Mouse (Mus musculus) left cerebral cortex, postnatal 36 days (tissue): ENCODE data around the gene Bmper. TPM values are rescaled to one million over a fixed set of nuclear protein-coding genes. Genes with fewer than 3 reads are reported as not detected.

ENCODE experiments used
- DNase-seq, 2 experiments: peaks; one replicate each; pipeline ENCODE4 v3.0.0; 2021 to 2022; ENCODE audit warnings: low spot score in 2 of 2, mixed read lengths in 1 of 2
- intact Hi-C: fragments of 180-260 bp; cut with DNase I; formaldehyde crosslinking; loops from one replicate; pipeline ENCODE4 v1.15.1; 2025
- total RNA-seq, 2 experiments: library from RNA; stranded (reverse); gene quantifications; 2 replicates each; pipeline ENCODE4 v1.2.3; 2021

The Bmper gene
- total RNA-seq, 2 experiments from 2014 or later, result 6.4 to 9.8 TPM

DNA sequence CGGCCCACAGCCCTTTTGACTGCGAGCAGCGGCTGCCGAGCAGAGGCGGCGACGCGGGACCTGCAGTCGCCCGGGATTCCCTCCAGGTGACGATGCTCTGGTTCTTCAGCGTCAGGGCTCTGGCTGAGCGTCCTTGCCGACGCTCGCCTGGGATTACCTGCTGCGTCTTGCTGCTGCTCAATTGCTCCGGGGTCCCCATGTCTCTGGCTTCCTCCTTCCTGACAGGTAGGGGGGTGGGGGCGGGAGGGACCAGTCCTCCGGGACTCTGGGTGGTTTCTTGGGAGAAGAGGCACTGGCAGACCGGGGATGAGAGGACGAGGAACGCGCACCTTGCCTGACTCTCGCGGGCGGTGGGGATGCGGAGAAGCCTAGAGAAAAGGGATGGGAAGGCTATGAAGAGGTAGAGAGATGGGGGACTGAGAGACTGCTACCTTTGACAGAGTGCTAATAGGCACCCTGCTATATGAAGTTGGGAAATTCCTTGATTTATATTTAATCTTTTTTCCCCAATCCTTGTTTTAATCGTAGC, 737 bp downstream of the Bmper start:
- peak in 1 of 2 experiments; percentile 36 for DNase-seq
- intact Hi-C loops, result no loop called here

DNA sequence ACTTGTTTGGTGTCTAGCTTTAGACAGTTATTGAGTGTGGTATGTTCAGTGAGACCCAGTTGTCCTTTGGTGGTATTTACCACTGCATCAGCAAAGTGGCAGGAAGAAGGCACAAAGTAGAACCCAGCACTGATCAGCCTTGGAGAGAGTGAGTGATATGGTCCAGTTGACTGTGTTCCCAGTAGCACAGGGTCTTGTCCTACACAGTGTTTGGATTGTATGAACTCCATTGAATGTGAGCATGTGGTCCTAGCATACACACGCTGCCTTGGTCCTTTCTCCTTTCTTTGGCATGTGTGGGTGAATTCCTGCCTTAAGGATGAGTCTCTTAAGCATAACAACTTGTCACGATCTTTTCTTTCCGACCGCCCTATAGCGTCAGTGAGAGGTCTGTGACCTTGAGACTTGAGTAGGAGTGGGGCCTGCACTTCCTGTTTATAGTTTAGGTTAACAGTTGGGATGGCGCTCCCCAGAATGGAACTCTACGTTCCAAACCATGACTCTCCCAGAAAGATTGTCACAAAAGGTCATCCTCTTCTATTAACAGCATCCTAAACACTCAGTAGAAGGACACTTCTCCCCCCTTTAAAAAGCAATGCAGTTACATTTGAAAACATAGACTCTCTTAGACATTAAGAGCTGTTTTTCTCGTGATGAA, 10.7 kb downstream of the Bmper start:
- DNase-seq, result no peak
- intact Hi-C loops, result no loop called here

DNA sequence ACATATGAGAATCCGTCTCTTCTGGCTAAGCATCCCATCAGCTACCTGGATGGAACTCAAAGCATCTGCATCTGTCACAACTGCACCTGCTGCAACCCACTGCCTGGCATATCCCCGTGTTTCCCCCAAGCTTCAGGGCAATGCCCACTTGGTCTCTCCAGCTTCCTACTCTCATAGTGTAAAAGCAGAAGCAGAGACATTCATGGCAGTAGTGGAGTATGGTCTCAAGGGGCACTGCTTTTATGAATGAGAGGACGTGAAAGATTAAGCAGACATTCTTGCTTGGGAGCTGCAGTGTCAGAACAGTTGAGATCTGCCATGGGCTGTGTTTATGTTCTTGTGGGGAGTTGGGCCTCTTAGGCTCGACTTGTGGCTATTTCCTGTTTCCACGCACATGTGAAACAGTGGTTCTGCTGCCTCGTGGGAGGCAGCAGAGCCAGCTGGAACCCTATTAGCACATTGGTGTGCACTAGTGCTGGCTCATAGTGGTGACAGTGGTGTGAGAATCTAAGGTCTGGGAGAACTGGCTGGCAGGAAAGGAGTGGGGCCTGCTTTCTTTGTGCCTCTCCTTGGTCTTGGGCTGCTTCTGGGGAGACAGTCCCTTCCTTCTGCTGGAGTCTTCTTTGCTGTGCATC, 12.6 kb downstream of the Bmper start:
- no peak for DNase-seq
- intact Hi-C loops, result no loop called here

DNA sequence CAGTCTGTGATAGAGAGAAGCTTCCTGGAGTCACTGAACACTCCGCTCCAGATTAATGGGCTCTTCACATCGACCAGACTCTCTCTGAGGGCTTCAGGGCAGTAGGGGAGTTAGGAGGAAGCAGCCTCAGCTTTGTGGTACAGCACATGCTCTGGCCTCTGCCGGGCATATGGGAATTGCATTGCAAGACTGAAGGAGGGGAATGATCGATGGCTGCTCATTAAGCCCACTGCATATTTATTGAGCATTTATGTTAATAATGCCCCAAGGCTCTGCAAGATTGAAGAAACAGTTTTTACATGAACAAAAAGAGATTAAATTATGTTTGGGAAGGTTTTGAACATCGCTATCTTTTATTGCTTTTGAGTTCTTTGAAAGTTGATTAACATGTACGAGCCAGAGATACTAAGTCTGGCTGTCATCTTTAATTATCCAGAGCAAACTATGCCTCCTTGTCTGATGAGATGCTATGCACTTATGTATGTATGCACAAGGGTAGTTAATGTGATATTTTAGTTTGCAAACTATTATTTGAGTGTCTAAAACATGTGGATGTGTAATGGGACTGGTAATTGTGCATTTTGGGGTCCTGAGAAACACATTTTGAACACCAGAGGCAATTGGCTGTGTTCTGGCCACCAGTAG, 13.9 kb downstream of the Bmper start:
- DNase-seq, result no peak
- intact Hi-C loops, result no loop called here

DNA sequence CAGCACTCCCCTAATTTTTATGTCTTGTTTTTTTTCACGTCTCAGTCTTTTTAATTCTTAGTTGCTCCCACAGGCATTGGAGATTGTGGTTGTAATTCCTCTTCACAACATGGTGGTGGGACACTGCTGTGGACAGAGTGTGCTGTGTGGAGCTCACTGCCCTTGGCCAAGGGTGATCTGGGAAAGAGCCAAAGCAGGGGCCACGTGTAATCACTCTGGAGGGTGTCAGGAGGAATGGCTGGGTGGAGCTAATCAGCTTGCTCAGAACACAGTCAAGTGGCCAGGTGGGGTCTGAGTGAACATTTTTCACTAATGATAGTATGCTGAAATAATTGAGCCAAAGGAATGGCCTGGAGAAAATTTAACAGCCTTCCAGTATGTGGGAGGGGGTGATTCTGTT, 16.1 kb downstream of the Bmper start:
- intact Hi-C loops, result no loop called here
- no peak for DNase-seq

DNA sequence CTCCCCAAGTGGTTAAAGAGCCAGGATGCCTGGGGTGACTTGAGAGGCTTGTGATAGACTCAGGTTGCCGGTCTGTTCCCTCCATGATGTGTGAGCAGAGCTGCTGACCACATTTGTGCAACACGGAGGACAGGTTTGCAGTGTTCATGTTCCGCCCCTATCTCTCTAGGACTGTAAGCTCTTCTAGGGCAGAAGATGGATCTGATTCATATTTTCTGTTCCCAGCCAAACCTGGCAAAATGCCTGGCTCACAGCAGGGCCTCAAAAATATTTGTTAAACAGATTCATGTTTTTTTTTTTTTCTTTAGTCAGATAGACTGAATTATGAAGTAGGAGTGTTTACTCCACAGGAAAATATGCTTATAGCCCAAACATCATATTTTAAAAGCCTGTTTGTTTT, 20.0 kb downstream of the Bmper start:
- no peak for DNase-seq
- intact Hi-C loops, result no loop called here

DNA sequence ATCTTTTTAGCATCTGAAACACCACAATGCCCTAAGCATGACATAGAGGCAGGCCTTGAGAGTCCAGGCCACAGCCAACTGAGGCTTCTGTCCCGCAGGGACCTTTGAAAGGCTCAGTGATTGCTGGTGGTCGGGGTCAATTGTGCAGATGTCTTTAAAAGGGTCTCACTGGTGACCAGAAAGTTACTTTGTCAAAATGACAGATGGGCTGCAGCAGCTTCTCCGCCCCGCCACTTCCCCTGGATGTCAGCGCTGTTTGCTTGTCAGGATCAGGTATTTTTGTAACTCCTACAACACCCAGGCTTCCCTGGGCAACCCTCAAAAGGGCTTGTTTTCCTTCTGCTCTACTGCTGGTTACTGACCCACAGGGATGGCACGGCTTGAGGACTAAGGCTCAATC, 21.0 kb downstream of the Bmper start:
- intact Hi-C loops, result no loop called here
- no peak for DNase-seq

DNA sequence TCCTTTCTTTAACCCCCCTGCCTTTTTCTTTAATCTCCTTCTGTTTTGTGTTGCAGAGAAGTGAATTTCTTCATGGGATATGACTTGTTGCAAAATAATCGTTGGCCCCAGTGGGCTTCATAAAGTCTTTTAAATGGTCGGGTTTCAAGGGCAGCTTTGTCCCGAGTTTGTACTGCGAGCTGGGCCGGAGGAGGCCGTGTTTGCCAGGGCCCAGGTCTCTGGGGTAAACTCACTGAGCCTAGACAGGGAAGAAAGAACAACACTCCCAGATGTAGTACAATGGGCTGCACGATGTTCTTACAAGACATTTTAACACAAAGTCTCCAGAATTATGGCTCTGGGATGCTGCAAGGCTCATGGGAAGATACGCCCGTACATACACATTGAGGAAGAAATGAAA, 23.5 kb downstream of the Bmper start:
- DNase-seq, result no peak
- intact Hi-C loops, result no loop called here

DNA sequence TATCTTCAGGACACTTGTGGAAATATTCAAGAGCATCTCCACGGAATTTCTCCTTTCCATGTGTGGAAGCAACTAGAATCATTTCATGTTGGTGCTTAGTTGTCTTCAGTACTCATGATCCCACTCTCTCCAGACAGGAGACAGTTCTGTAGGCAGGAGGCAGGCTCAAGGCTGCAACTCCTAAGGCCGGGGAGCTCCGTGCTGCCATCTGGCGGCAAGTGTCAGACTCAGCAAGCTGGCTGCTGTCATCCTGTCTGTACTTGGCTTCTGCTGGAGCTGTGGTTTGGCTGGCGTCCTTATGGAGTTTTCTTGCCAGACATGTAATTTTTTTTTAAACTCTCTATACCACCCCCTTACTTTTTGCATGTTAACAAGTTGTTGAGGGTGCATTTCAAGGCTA, 27.1 kb downstream of the Bmper start:
- intact Hi-C loops, result loop anchor here (5.0 kb wide), 1 partner anchor 223 kb away; no protein-coding TSS in a partner anchor
- DNase-seq, result peak; percentile 70 to 80

DNA sequence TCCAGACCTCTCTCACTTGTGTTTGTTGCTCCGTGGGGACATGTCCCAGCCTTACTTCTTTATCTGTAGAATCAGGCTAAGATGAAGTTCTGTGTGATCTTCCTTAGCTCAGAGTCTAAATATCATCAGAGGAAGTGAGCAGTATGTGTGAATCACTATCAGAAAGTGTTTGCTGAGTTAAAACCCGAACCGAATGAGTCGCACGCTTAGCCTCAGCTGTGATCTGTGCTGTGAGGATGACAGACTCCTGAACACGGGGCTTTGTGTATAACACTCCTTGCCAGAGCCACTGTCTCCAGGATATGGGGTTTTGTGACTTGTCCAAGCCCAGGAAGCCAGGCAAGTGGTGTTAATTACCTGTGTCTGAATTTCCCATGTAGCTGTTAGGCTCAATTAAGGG, 28.1 kb downstream of the Bmper start:
- intact Hi-C loops, result loop anchor here (5.0 kb wide), 1 partner anchor 224 kb away; no protein-coding TSS in a partner anchor

DNA sequence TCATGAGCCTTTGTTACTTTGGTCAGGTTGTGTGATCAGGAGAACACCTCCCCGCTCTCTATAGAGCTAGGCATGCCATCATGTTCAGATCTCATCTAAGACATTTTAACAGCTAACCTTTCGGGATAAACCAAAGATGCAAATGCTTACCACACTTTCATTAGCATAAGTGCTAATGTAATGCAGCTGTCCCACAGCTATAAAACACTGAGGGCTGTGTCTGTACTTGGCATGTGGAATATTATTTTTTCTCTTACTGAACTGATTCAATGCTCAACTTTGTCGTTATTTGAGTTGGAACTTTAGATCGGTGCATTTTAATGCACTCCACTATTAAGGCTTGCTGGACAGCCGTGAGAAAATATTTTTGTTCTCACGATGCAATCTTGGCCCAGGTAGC, 30.7 kb downstream of the Bmper start:
- intact Hi-C loops, result loop anchor here (5.0 kb wide), 1 partner anchor 226 kb away; no protein-coding TSS in a partner anchor

More for the DNA sequence above, 28.1 kb downstream of the Bmper start:
- DNase-seq, result no peak

DNA sequence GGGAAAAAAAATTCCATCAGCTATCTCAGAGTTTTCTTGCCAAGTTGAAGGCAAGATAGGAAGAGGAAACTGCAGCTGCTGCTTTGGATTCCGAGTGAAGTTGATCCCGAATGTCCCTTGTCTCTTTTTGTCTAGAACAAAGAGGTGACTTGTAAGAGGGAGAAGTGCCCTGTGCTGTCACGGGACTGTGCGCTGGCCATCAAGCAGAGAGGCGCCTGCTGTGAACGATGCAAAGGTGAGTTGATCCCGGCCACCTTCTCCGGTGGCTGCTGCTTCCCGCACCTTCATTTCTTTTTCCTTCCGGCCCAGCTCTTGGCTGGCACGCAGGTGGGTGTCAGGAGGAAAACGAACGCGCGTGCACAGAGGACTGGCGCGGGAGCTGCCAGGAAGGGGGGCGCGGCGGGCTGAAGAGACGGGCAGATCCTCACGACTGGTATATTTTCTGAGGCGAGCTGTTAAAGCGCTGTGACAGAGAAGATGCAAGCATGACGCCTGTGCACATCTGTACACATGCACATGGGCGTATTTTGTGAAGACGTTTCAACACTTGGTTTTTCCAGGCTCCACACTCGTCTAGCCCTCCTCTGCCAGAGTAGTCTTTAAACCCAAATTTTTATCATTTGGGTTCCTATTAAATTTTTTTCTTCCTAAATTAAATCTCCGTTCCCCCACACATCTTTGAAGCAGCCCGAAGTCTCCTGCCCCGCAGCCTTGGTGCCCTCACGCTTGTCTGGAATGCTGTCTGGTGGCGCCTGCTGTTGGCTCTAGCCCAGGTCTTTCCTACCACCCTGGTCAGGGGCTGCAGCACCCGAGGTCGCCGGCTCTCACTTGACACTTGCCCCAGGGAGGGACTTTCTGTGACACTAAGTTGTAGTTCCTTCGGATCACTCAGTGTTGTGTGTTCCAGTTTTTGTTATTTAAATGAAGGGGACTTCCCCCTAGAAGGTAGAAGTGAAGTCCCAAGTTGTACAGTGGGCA, 31.6 kb downstream of the Bmper start:
- intact Hi-C loops, result loop anchor here (5.0 kb wide), 1 partner anchor 227 kb away; no protein-coding TSS in a partner anchor
- DNase-seq, result peak; percentile 30 to 47

More for the DNA sequence above, 30.7 kb downstream of the Bmper start:
- no peak for DNase-seq

DNA sequence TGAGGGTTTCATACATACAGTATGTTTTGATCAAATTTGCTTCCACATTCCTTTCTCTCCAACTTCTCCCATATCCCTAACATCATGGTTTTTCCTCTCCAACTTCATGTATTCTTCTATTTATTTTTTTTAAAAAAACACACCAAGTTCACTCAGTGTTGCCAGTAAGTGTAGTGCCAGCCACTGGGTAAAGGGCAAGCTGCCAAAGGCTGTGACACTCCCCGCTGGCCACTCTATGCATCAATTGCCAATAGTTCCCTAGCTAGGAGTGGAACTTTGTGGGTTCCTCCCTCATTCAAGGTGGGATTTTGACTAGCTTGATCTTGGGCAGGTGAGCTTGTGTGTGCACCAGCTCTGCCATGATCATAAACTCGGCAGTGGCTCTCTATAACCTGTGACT, 33.0 kb downstream of the Bmper start:
- intact Hi-C loops, result no loop called here
- no peak for DNase-seq

DNA sequence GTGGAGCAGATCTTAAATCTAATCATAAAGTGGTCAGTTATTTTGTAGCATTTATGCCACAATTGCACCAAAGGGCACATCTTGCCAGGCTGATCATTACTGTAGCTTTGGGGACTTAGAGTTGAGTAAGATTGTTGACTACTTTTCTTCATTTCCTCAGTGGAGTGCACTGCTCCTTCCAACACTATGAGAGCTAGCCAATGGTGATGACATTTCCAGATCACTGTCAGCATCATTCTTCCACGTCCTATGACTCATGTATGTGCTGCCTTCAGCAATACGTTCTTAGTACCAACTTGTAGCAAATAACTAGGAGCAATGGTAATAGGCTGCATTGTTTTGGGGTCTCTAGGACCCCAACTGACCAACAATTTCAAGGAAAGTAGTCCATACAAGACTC, 33.7 kb downstream of the Bmper start:
- no peak for DNase-seq
- intact Hi-C loops, result no loop called here

DNA sequence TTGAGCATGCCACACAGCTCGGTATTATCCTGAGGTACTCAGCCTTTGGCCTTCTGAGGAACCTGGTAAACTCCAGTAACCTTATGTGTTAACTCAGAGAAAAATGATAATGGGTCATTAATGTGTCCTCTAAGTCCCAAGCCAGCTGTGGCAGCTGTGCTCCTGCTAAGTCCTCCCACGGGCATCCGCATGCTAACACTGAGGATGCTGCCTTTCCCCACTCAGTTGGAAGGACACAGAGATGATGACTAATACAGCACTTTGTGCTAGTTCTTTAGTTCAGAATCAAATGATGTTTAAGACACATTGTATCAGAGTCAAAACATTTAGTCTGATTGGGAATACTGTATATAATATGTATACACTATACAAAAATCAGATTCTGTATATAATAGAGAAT, 39.0 kb downstream of the Bmper start:
- no peak for DNase-seq
- intact Hi-C loops, result no loop called here

DNA sequence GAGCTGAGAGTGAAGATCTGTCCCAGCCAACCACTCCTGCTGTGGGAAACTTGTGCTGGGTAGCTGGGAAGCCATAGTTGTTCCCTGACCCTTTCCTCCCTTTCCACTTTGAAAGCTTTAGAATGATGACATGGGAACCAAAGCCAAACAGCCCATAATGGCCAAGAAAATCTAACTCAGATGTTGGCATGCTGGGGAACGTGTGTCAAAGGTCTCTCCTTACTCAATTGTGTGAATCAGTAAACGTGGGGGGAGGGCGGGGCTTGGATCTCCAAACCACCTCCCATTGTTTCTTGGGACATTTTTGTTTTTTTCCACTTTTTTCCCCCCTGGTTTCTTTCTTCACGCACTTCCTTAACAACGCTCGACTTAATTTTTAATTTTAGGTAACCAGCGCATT, 40.0 kb downstream of the Bmper start:
- intact Hi-C loops, result no loop called here
- no peak for DNase-seq

DNA sequence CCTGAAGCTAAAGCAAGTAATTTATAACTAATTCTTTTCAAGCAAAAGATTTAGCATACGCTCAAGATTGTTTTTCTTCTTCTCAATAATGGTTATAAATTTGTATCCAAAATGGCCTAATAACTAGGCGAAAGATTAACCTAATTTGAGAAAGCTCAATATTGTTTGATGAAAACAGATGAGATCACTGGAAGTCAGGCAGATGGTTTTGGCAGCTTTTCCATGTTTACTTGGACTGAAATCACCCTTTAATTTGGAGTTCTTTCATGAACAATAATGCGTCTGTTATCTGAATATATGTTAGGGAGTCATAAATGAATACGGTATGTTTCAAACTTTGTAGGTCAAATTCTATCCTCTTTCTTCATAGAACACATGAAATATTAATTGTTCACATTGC, 41.6 kb downstream of the Bmper start:
- no peak for DNase-seq
- intact Hi-C loops, result no loop called here

DNA sequence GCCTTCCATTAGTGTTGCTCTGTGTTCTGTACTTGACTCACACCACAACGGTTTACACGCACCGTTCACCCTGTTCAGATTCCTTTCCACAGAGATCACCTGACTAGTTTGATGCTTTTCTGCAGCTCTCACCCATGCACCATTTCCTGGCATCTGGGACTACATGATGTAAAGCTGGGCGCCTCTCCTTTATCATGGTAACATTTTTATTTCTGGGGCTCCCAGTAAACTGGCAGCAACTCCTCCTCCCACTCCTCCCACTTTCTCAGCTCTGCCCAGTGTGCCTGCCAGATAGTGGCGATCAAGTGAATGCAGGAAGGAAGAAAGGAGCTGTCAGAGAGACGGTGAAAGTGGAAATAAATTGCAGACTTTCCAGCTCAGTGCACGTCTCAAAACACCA, 45.7 kb downstream of the Bmper start:
- intact Hi-C loops, result no loop called here
- DNase-seq, result peak; percentile 47 to 65

DNA sequence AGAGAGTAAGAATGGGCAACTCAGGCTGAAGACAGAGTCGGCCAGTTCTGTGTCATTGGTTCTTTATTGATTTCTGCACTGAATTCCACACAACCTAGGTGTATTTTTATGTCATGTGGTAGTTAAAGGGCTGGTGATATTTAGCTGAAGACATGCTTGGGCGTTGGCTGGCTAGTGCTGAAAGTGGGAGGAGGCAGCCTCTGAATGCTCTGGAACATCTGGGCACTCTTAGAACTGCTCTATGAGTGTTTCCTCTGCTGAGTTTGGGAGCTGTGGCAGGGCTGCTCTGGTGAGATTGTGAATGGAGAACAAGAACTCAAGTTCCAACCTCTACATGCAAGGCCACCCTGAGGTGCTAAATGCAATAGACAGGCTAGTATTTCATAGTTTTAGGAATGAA, 46.2 kb downstream of the Bmper start:
- no peak for DNase-seq
- intact Hi-C loops, result no loop called here

DNA sequence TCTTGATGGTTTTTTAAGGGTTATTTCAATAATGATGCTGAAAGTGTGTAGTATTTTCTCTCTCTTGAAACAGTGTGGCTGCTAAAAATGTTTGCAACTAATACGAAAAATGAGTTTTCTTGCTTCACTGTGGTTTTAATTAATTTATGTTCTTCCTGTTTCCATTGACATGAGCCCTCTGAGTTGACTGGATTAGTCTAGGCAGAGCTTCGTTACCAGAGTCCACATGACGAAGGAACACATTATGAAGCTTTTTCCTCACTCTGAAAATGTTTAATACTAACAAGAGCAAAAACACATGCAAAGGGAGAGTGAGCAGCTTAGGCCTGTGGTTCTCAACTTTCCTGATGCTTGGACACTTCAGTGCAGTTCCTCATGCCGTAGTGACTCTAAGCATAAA, 53.4 kb downstream of the Bmper start:
- intact Hi-C loops, result no loop called here
- no peak for DNase-seq
